Mouse (Mus musculus): ENCODE results near the gene Mlf1.

The Mlf1 gene

DNA sequence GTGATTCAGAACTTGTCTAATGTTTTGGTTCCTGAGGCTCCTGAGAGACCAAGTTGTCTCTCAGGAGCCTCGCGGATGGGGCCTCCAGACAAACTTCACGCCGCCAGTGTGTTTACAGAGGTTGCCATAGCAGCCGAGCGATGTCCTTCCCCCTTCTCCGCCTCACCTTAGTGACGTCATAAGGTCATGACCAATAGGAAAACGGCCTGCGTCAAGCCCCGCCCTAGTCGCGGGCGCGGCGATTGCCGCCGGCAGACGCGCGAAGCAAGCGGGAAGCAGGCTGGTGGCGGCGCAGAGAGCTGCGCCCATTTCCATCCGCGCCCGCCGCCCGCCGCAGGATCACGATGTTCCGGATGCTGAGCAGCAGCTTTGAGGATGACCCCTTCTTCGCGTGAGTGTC, at the start of gene Mlf1:
Gene Mlf1, plus strand, starts transcription at position 226 of the 400 bp plus-strand sequence.
- peak; percentile 31 for DNase-seq (ENCODE audit: low spot score)

DNA sequence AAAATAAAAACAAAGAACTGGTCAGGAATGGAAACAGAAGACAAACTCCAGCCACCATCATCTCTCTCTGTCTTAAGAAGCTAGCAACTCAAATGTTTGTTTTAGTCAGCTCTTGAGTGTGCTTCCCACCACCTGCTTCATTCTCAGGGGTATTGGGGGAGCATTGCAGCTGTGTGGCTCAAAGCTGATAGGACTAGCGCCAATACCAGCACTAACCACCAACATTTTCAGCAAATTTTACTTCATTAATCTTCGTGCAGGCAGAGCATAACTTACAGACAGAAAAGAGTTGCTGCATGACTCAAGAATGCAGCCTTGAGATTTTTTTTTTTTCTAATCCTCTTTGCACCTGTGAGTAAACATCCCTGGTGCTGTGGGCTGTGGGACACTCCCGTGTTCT, 34.3 kb upstream of the Mlf1 start:
- DNase-seq (ENCODE audit: low spot score) = no peak

DNA sequence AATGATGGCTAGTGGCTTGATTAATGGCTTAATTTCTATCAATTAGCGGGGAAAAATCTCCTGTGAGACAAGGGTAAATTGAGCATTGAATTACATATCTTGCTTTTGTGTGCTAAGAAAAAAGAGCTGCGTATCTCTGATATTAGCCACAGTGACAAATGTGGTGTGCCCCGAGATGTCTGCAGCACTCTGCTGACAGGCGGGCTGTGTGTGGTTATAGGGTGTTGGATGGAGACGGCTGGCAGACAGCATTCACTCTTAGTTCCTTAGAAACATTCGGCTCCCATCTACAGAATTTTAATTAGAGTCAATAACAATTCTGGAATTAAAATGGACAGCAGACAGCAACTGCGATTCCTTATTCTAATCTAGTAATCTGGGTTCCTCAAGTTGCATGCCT, 33.0 kb upstream of the Mlf1 start:
- DNase-seq (ENCODE audit: low spot score) = no peak

- DNase-seq (ENCODE audit: low spot score) = no peak
Observed at GRCm38 (mm10) chr3:67343004-67343662, 30.8 kb upstream of the Mlf1 start.

DNA sequence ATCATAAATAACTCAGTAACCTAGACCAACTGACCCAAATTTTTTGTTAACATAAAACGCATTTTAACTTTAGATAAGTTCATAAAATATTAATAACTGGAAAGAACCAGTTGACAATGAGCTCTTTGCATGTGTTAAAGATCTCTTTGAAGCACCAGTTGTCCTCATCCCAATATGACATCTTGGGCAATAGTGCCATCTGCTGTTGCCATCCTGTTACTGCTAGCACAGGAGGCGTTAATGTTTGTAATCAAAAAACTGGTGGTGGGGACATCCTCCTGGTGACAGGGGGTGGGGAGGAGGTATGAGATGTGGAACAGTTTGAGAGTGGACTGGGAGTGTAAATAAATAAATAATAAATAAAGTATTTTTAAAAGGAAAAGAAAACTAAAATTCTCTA, 29.3 kb upstream of the Mlf1 start:
- DNase-seq (ENCODE audit: low spot score) = no peak

DNA sequence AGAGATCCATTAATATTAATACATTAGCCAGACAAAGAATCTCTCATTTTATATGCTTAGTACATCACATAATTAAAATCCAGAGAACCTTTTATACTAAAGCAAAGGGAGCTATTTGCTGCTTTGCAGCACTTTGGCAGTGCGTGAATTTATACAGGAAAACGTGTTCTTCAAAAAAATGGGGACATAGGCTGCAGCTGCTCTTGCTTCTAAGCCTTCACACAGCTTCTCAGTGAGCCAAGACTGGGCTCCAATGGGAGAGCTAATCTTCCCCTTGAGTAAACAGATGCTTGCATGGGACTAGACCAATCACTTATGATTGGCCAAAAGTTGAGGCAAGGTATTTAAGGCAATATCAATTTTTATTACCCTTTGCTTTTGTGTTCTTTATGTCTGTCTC, 27.2 kb upstream of the Mlf1 start:
- DNase-seq (ENCODE audit: low spot score) = no peak

GRCm38 (mm10) chr3:67351406-67352127, 22.3 kb upstream of the Mlf1 start:
- DNase-seq (ENCODE audit: low spot score) = no peak

DNA sequence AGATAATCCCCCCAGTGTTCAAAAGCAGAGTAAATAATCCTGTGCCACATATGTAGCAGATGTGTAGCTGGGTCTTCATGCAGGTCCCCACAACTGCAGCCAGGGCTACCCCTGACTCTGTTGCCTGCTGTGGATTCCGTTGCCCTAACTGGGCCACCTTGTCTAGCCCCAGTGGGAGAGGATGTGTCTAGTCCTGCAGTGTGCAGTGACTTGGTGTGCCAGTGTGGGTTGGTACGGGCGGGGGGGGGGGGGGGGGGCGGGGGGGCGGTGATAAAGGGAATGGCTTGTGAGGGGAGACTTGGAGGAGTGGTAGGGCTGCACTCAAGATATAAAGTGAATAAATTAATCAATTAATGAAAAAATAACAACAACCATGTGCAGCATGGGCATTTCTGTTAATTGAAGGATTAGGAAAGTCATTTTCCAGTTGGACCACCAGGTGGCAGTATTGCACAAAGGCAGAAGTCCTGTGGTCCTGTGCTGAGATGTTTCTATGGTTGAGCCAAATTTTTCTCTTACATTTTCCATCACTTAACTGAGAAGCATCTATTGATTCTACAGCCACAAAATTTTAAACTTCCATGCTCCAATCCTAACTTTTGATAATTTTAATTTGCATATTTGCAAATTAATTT, 21.7 kb upstream of the Mlf1 start:
- DNase-seq (ENCODE audit: low spot score) = no peak

DNA sequence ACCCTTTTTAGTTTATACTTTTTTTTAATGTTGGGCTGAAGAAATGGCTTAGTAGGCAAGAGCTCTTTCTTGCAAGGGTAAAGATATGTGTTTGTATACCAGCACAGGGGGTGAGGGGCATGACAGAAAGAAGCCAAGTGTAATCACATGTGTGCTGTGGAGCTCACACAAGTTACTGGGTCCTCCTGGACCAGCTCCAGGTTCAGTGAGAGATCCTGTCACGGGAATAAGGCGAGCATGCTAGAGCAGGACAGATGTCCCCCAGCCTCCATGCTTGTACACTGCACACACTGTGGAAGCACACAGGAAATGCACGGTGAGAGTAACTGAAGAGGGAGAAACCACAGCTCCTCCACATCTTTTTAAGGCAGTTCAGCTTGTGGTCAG, 21.1 kb upstream of the Mlf1 start:
- DNase-seq (ENCODE audit: low spot score) = no peak

- DNase-seq (ENCODE audit: low spot score) = no peak
Observed at GRCm38 (mm10) chr3:67358376-67358775, 15.5 kb upstream of the Mlf1 start.

DNA sequence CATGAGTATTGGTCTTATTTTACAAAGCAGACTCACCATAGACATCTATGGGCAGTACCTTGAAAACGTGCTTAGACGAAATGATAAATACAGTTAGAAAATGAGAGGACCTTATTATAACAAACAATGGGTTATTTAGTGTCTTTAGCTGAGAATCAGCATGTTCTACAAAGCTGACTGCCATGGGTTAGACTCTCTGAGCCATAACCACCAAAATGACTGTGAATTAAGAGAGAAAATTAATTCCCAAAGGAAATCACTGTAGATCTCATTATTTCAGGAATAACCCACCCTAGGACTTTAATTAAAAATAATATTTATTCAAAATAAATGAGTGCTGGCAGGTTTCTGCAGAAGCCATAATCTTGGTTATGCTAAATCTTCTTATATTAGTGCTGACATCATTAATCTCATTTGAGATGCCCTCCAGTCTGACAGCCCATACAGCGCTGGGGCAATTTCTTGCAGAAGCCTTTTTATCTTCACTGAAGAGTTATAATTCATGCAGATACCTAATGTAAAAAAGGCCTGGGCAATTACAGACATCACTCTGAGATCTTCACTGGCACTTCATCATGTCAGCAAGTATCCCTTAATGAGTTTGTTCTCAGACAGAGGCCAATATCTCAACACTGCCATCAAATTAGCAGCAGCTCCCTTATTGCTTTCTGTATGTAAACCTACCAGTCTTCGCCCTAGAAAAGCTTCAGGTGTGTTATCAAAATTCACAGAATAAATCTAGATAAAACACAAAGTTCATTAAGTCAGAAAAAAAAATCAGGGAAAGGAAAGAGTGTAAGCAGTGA, 7.6 kb upstream of the Mlf1 start:
- no peak for DNase-seq (ENCODE audit: low spot score)

DNA sequence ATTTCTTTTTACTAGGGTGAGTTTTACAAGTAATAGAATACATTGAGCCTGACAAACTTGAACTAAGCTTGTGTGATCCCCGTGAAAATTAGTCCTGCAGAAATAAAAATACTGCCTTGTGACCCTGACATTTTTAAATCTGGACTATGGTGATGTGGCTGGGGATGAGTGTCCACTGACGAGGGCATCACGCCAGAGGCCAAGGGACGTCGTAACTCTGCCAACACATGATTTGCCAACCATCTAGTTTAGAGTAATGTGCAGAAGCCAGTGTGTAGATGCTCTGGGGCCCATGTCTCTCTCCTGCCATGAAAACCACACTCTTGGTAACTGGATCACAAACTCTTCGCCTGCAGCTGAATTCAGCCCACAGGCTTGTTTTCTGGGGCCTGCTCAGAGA, 6.4 kb upstream of the Mlf1 start:
- DNase-seq (ENCODE audit: low spot score) = no peak

- no peak for DNase-seq (ENCODE audit: low spot score)
Observed at GRCm38 (mm10) chr3:67369407-67370079, 4.4 kb upstream of the Mlf1 start.

GRCm38 (mm10) chr3:67372194-67372593, 1.7 kb upstream of the Mlf1 start:
- no peak for DNase-seq (ENCODE audit: low spot score)

DNA sequence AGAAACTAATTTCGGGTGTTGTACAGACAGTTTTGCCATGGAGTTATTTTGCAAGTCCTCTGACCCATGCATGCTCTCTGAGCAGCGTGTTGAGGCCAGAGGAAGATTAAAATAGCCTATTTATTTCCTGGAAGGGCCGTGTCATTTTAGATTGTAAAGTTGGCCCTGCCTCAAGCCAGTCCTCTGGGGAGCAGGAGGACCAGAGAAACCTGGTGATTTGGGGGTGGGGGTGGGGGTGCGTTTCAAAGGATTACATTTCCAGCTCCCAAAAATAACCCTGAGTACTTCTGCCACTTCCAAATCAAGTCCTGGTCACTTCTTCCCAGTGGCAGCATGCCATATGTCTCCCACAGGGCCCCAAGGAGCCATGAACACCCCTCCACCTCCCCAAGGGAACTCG, 1.1 kb upstream of the Mlf1 start:
- no peak for DNase-seq (ENCODE audit: low spot score)

GRCm38 (mm10) chr3:67374360-67374778, 472 bp downstream of the Mlf1 start:
- no peak for DNase-seq (ENCODE audit: low spot score)

- no peak for DNase-seq (ENCODE audit: low spot score)
Observed at GRCm38 (mm10) chr3:67375063-67375462, 1.2 kb downstream of the Mlf1 start, which contains the start of gene Gm17402. Gm17402 (minus strand) TSS chr3:67375163.

GRCm38 (mm10) chr3:67378215-67378614, 4.3 kb downstream of the Mlf1 start:
- no peak for DNase-seq (ENCODE audit: low spot score)

- DNase-seq (ENCODE audit: low spot score) = no peak
Observed at GRCm38 (mm10) chr3:67429338-67429998, 55.6 kb downstream of the Mlf1 start.

- DNase-seq (ENCODE audit: low spot score) = peak; percentile 54
Observed at GRCm38 (mm10) chr3:67429999-67430380, 56.1 kb downstream of the Mlf1 start, which contains the start of gene Gfm1. Gfm1 (plus strand) TSS chr3:67430096.

DNA sequence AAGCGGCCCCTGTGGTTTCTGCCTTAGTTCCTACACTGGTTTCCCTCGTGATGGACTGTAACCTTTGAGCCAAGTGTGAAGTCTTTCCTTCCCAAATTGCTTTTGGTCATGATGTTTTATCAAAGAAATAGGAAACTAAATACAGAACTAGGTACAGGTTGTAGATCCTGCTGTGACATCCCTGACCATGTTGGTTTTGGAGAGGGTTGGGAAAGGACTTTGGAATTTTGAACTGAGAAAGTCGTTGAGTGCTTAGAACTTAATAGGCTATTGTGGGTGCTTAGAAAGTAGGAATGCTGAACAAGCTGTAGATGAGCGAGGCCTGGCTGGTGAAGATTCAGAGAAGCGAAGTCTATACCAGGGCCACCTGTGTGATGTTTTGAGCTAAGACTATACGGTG, 60.1 kb downstream of the Mlf1 start:
- no peak for DNase-seq (ENCODE audit: low spot score)
